Mouse (Mus musculus) stomach, postnatal 0 days (tissue): ENCODE data around the gene Crtc1. TPM values are rescaled to one million over a fixed set of nuclear protein-coding genes. Genes with fewer than 3 reads are reported as not detected.

Experiments
- ATAC-seq: fragments of 200-750 bp; cut with Nextera tagmentation; 2 replicates; pipeline ENCODE4 v1.8.0; 2017; ENCODE audit not compliant: low FRiP score, low TSS enrichment
- DNase-seq: peaks from one replicate; pipeline ENCODE4 v3.0.0-alpha.2; 2016; ENCODE audit warnings: low spot score
- H3K27ac ChIP-seq: fragments of 300-500 bp; sonication (generic); replicated peaks from 2 replicates; pipeline ENCODE4 v1.5.1; 2014; ENCODE audit warnings: mild to moderate bottlenecking, control low read depth
- H3K27me3 ChIP-seq: fragments of 300-500 bp; sonication (generic); 2 replicates; pipeline ENCODE4 v1.6.1; 2014; ENCODE audit warnings: low read length; ENCODE audit not compliant: control insufficient read depth, insufficient read depth
- H3K36me3 ChIP-seq: fragments of 300-500 bp; sonication (generic); 2 replicates; pipeline ENCODE4 v1.6.1; 2014; ENCODE audit warnings: low read length, mixed read lengths; ENCODE audit not compliant: control insufficient read depth, insufficient read depth
- H3K4me1 ChIP-seq: fragments of 300-500 bp; sonication (generic); replicated peaks from 2 replicates; pipeline ENCODE4 v1.6.1; 2014; ENCODE audit warnings: antibody characterized with exemption; ENCODE audit not compliant: control insufficient read depth, insufficient read depth
- H3K4me2 ChIP-seq: fragments of 300-500 bp; sonication (generic); replicated peaks from 2 replicates; pipeline ENCODE4 v1.6.1; 2014; ENCODE audit warnings: low read depth, mild to moderate bottlenecking, control low read depth, moderate library complexity
- H3K4me3 ChIP-seq: fragments of 300-500 bp; sonication (generic); 2 replicates; pipeline ENCODE4 v1.5.1; 2014; ENCODE audit warnings: low read depth, low read length, control low read depth
- H3K9ac ChIP-seq: fragments of 300-500 bp; sonication (generic); 2 replicates; pipeline ENCODE4 v1.6.1; 2014; ENCODE audit warnings: mild to moderate bottlenecking, low read length, control low read depth, mixed read lengths
- H3K9me3 ChIP-seq: fragments of 300-500 bp; sonication (generic); 2 replicates; pipeline ENCODE4 v1.6.1; 2016; ENCODE audit warnings: low read length; ENCODE audit not compliant: control insufficient read depth
- CTCF ChIP-seq: IDR thresholded peaks from 2 replicates; pipeline ENCODE4 v1.5.1; 2016; ENCODE audit warnings: antibody characterized with exemption, low read depth, mild to moderate bottlenecking, moderate library complexity
- EP300 ChIP-seq: optimal IDR thresholded peaks from 2 replicates; pipeline ENCODE3; 2016; ENCODE audit warnings: antibody characterized with exemption
- WGBS: fragments of 180-500 bp; shearing (Covaris S2); extraction: QIAGEN DNeasy Blood & Tissue Kit; methylation state at CpG from one replicate; pipeline ENCODE4 v1.1.7; 2014; 5-methylcytosine and 5-hydroxymethylcytosine counted together
- polyA plus RNA-seq: library from polyadenylated mRNA; unstranded; fragments of >200 nt; fragmentation: Nextera tagmentation; extraction: Ambion mirVana; gene quantifications from 2 replicates; pipeline ENCODE4 v1.2.1, GENCODE M21; 2015

Gene Crtc1
- polyA plus RNA-seq, 1 experiment from 2014 or later: 8.0 TPM

DNA sequence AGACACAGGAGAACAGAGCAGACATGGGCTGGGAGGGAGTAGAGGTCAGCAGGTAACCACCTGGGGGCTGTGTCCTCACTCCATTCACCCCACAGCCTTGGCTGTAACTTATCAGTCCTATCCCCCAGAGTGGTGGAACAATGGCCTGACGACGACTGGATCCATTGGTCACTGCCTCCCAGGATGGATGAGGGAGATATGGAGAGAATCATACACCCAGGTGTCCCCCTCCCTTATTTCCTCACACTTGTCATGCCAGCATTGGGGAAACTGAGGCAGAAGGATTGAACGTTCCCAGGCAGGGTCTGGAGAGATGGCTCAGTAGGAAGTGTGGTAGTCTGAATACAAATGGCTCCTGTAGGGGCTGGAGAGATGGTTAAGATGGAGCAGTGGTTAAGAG, 2.2 kb upstream of the Crtc1 start:
- no peaks in the 10 kb centered on the region for H3K9me3 ChIP-seq
- H3K4me3 ChIP-seq: no peak overlapping the region
- no peak overlapping the region for H3K27ac ChIP-seq
- no peak overlapping the region for H3K9ac ChIP-seq
- no peaks in the 10 kb centered on the region for H3K4me1 ChIP-seq
- no peak for DNase-seq
- no peaks in the 10 kb centered on the region for H3K27me3 ChIP-seq
- TF ChIP-seq EP300 (no peak), CTCF (no peak)
- 64% methylated on average over 3 of the region's 3 CpGs for WGBS
- no peak for ATAC-seq
- H3K4me2 ChIP-seq: no peak overlapping the region
- no peaks in the 10 kb centered on the region for H3K36me3 ChIP-seq

DNA sequence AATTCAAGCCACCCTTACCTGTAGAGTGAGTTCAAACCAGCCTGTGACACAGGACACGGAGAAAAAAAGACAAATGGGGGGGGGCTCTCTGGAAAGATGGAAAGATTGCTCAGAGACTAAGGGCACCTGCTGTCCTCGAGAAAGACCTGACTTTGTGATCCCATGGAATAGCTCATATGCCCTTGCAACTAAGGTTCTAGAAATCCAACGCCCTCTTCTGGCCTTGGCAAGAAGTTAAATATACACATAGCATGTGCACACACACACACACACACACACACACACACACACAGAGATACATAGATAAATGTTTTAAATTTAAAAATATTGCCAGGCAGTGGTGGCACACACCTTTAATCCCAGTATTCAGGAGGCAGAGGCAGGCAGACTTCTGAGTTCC, 867 bp upstream of the Crtc1 start:
- DNase-seq: no peak
- Histone ChIP-seq H3K27ac (no peak overlapping the region), H3K4me3 (no peak overlapping the region), H3K9ac (no peak overlapping the region), H3K36me3 (no peaks in the 10 kb centered on the region), H3K9me3 (no peaks in the 10 kb centered on the region), H3K4me1 (no peaks in the 10 kb centered on the region), H3K4me2 (no peak overlapping the region), H3K27me3 (no peaks in the 10 kb centered on the region)
- TF ChIP-seq EP300 (no peak), CTCF (peak; percentile 34)
- ATAC-seq: no peak
- WGBS: 46% methylated on average over 3 of the region's 3 CpGs

DNA sequence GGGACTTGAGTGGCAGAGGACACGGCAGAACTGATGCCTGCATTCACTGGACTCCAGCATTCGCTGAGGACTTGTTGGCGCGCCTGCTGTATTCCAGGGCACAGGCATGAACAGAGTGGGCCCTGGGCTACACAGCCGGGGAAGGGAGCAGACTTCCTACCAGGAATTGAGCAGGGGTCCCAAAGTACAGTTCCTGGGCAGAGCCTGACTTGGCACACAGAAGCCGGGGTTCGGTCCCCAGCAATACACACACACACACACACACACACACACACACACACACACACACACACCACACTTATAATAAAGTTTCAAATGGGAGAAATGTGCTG, 435 bp upstream of the Crtc1 start:
- ATAC-seq: no peak
- Histone ChIP-seq H3K4me1 (no peaks in the 10 kb centered on the region), H3K4me2 (peak overlapping the region; percentile 53), H3K4me3 (peak overlapping the region; percentile 69), H3K9ac (no peak overlapping the region), H3K9me3 (no peaks in the 10 kb centered on the region), H3K36me3 (no peaks in the 10 kb centered on the region), H3K27ac (no peak overlapping the region), H3K27me3 (no peaks in the 10 kb centered on the region)
- TF ChIP-seq CTCF (no peak), EP300 (no peak)
- no peak for DNase-seq
- WGBS: 0% methylated on average over 7 of the region's 7 CpGs

- 82% methylated on average over 2 of the region's 2 CpGs for WGBS
- DNase-seq (no peak), ATAC-seq (no peak)
- Histone ChIP-seq H3K36me3 (no peaks in the 10 kb centered on the region), H3K9ac (no peak overlapping the region), H3K4me1 (no peaks in the 10 kb centered on the region), H3K27ac (no peak overlapping the region), H3K27me3 (no peaks in the 10 kb centered on the region), H3K9me3 (no peaks in the 10 kb centered on the region), H3K4me2 (peak overlapping the region; percentile 81), H3K4me3 (0 out of 2 replicates have a peak overlapping the region, but pooled peaks have one; percentile 69)
- no peak for TF ChIP-seq EP300
These were observed 956 bp downstream of the Crtc1 start for GRCm38 (mm10) chr8:70438423-70438822.

GRCm38 (mm10) chr8:70435156-70435555, 4.2 kb downstream of the Crtc1 start:
- DNase-seq (no peak), ATAC-seq (no peak)
- no peak overlapping the region for H3K27ac ChIP-seq
- TF ChIP-seq EP300 (no peak), CTCF (no peak)
- no peaks in the 10 kb centered on the region for H3K9me3 ChIP-seq
- no peak overlapping the region for H3K9ac ChIP-seq
- no peak overlapping the region for H3K4me3 ChIP-seq
- no peak overlapping the region for H3K4me2 ChIP-seq
- WGBS: 86% methylated on average over 5 of the region's 5 CpGs
- no peaks in the 10 kb centered on the region for H3K4me1 ChIP-seq
- H3K36me3 ChIP-seq: no peaks in the 10 kb centered on the region
- H3K27me3 ChIP-seq: no peaks in the 10 kb centered on the region

GRCm38 (mm10) chr8:70432991-70433536, 6.3 kb downstream of the Crtc1 start:
- Histone ChIP-seq H3K4me3 (no peak overlapping the region), H3K36me3 (no peaks in the 10 kb centered on the region), H3K27ac (no peak overlapping the region), H3K9me3 (no peaks in the 10 kb centered on the region), H3K4me1 (no peaks in the 10 kb centered on the region), H3K9ac (no peak overlapping the region), H3K27me3 (no peaks in the 10 kb centered on the region), H3K4me2 (no peak overlapping the region)
- 42% methylated on average over 4 of the region's 4 CpGs for WGBS
- TF ChIP-seq CTCF (no peak), EP300 (no peak)
- no peak for ATAC-seq
- no peak for DNase-seq
